Mouse (Mus musculus): ENCODE measurements around the gene Lamb3.

GRCm38 (mm10) chr1:193230935-193231334 lies 23.4 kb downstream of the Lamb3 start:
- TF ChIP-seq CTCF (IDR thresholded peaks at IDR 0.05; ENCODE audit: extremely low read depth, insufficient read depth, insufficient read length, insufficient replicate concordance) = no peak
- no peak for TF ChIP-seq POLR2A (IDR thresholded peaks at IDR 0.05; ENCODE audit: low read depth, low read length)

Data from spleen, adult 2 months (tissue).